Mouse (Mus musculus): ENCODE measurements at regions not wholly inside any gene's neighbourhood (a gene's known extent, or its start where the extent isn't known, plus 50 kb on each side); places are given as distances from the start of the nearest gene placed in this dataset.

DNA sequence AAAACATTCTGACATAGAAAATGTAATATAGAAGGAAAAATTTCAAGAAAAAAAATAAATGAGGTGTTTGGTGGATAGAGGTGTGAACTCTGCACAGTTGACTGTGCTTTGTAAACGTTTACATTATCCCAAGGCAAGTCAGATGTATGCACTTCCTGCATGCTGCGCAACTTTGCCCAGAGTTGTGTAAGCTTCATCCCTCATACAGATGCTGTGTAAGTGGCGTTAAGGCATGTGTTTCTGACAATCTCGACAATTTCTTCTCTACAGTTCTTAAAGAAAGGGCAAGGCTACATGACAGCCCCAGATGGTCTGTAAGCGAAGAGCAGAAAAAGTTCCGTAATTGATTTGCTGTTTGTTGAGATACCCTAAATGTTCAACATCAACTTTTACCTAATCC, 476.6 kb upstream of the Pitx2 start:
- ATAC-seq = no peak

GRCm38 (mm10) chr3:128720276-128720675, 479.4 kb upstream of the Pitx2 start:
- no peak for ATAC-seq

DNA sequence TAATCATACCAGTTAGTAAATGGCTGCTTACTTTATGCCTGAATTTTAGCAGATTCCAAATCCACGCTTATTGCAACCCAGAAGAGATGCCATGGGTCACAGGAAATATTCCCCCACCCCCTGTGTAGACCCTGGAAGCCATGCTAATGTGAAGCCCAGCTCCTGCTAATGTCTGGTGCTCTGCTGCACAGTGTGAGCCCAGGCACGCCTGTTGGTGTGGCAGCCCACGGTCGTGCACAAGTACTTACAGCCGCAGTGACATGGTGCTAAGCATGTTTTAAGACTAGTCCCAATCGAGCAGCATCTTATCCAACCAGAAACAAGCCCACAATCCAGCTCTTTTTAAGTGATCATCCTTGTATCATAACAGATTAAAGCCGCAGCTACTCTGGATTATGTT, 480.5 kb upstream of the Pitx2 start:
- ATAC-seq = no peak

GRCm38 (mm10) chr3:128707270-128707669, 492.4 kb upstream of the Pitx2 start:
- no peak for ATAC-seq

DNA sequence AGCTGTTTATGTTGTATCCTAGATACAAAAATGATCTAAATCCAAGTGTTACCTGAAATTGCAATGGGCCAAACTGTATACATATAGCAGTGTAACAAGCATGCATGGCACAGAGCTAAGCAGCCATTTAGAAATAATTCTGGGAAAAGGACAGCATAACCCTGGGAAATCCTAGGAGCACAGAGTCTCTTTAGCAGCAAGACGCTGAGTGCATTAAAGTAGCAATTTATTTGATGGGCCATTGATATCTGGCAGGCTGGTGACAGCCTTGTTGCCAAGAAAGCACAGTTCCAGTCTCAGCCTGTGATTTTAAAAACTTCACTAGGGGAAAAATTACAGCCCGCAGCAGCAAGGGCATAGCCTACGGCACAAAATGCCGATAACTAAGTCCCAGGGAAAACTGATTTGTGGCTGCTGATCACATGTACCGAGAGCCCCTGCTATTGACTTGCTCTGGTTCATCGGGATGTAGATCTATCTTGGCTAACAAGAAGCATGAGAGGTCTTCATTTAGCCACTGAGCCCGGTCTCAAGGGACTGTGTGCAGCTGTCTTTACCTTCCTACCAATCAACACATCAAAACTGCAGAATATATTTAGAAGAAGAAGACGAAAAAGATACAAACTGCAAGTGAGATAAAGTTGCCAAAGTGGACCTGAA, 531.1 kb upstream of the Pitx2 start:
- ATAC-seq = no peak

DNA sequence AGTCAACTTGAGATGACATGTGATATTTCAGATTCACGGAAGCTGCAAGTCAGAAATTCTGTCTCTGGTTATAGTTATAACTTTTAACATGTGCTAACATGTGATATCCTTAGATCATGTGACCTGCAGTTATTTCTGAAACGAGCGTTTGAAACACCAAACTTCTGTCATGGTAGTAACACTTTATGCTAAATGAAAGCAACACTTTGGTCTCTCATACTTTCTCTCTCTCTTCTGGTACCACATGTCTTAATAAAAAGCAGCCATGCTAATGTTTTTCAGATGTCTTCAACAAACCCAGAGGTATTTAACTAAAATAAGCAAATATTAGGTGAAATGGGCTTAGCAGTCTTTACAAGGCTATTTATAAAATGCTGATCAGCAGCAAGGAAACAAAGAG, 534.5 kb upstream of the Pitx2 start:
- no peak for ATAC-seq

- no peak for ATAC-seq
These were observed 562.5 kb upstream of the Pitx2 start for GRCm38 (mm10) chr3:128636960-128637755.

DNA sequence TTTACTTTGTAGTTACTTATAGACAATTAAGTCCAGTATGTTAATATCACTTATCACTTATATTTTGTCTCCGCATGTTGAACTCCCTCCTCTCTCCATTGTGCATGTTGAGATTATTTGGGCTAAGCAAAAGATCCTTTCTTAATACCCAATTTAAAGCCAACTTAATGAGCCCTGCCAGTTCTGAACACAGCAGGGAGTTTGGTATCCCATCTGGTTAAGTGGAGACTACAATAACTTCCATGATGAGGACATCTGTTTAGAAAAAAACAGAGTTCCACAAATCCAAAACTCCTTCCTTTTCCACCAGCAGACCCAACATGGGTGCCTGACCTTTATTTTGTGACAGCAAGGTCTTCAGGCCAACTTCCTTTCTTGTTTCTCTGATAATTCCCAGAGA, 572.0 kb upstream of the Pitx2 start:
- ATAC-seq = no peak

DNA sequence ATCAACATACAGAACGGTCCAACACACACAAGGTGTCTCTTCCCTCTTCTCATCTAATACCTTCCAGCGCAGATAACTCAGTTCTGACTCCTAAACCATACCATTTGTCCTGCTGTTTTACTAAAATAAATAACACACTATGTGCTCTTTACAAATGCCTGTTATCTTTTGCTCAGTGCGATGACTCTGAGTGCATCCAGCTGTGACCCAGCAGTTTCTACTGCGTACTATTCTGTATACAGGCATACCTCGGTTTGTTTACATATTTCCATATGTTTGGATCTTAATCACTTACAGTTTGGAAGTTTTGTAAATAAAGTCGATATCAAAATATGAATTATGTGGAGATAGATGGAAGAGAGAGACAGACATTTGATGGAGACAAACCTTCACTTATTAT, 583.0 kb upstream of the Pitx2 start:
- ATAC-seq = no peak

GRCm38 (mm10) chr3:128613657-128614056, 586.0 kb upstream of the Pitx2 start:
- ATAC-seq = no peak

GRCm38 (mm10) chr3:128610731-128611130, 588.9 kb upstream of the Pitx2 start:
- no peak for ATAC-seq

DNA sequence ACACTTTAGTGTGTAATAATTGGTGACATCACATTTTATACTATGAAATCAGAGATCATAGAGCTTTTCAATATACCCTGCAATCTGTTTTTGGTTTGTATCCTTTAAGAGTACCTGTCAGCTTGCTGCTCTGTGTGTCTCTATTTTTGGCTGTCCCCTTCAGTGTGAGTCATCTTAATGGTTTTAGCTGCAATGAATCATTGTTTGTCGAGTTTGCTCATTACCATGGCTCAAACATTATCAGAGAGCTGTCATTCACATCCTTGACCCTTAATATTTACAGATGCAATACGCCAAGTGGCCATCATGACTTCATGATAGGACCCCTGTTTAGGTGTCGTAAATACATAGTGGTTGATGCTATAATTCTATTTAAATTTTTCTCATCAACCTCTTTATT, 591.0 kb upstream of the Pitx2 start:
- no peak for ATAC-seq

DNA sequence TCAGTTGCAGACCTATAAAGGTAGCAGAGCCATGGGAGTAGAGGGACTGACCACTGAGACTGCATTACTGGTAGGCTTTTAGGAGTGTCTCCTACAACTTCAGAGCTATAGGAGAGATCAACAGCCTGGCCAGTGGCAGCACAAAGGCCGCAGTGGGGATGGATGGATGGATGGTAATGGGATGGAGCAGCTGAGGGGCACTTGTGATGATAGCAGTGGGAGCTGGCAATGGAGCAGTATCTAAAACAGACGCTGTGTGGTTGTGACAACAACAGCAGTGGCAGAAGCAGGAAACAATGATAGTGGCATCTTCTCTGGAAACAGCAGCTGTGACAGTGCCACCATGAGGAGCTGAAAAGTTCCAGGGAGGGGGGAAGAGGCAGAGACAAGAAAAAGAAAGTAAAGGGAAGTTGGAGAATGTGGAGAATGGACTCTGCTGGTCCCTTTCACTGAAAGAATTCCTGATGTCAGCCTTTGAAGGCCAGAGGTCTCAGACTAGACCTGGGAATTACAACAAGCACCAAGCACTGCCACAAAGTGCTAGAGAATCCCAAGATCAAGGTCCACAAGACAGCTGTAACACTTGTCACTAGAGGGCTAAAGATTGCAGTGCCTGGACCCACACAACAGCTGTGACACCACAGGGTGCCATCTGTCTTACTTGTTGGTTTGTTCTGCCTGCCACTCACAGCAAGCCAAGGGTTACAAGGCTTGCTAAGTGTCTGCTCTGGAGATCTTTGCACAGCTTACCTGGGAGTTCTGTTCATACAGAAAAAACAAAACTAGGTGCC, 624.1 kb upstream of the Pitx2 start:
- ATAC-seq = no peak

- ATAC-seq = no peak
These were observed 629.1 kb upstream of the Pitx2 start for GRCm38 (mm10) chr3:128570551-128570950.

DNA sequence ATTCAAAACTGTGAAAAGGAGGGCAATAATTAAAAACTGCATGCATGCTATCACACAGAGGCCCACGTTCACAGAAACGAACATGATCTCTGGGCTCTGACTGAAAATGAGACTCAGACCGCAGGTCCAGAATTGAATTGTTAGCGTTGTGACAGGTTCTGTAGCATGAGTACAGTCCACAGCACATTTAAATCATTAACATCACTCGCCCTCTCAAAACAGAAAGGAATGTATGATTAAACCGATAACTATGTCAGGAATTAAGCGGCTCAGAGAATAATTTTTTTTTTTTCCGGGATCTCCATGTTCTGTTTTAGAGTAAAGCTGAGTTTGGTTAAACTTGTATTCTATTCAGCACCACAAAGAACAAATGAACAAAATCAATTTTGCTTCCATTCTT, 634.3 kb upstream of the Pitx2 start:
- ATAC-seq = no peak

GRCm38 (mm10) chr3:128546416-128547327, 650.5 kb upstream of the Fam241a start:
- ATAC-seq = no peak

- no peak for ATAC-seq
These were observed 629.3 kb upstream of the Fam241a start for GRCm38 (mm10) chr3:128525427-128525826.

DNA sequence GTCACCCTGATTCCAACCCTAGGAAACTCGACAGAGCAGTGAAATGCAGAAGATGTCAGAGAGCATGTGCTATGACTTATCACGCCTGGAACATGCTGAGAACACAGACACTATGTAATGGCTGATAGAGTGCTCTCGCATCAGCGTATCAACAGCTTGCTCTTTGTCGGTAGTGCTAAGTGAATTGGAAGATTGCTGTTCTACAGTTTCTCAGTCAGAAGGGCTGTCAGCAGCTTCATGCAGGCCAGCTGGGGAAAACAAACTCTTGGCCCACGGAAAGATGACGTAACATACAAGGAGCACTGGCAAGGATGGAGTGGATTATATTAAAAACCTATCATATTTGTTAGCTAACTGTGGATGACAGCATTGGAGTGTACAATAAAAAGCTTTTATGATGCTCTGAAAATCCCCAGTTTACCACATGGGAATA, 624.6 kb upstream of the Fam241a start:
- no peak for ATAC-seq

GRCm38 (mm10) chr3:128519913-128520316, 623.8 kb upstream of the Fam241a start:
- ATAC-seq = no peak

DNA sequence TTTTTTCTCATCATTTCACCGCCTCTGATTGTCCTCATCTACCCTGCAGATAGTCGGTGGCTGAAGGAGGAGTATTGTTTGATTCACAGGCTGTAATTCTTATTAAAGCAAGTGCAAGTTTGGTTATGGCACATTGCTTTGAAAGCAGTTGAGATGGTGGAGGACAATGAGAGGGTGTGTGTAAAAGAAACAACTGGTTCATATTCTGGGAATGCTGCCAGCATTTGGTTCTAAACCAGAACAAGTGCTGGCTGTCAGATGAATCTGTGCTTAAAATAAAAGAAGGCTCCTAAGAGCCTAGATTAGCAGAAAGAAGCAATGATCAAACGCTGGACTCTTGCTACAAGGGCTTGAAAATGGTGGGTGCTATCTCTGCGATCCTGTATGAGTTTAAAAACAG, 622.7 kb upstream of the Fam241a start:
- no peak for ATAC-seq

GRCm38 (mm10) chr3:128471111-128471510, 575.0 kb upstream of the Fam241a start:
- no peak for ATAC-seq

DNA sequence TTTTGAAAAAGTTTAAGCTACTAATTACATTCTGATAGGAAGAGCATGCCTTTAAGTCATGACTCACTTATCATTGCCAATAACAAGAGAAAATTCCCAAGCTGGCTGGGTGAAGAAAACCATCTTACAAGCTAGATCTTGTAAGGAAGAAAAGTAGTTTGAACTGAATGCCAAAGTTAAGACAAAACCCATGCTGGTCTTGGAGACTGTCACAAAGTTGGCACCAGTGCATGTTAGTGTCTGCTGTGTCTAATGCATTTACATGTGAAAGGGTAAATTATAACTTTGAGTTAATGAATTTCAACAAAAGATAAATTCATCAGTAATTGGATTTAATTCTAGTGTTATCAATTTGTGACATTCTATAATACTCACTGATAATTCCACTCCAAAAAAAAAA, 533.6 kb upstream of the Fam241a start:
- ATAC-seq = no peak

DNA sequence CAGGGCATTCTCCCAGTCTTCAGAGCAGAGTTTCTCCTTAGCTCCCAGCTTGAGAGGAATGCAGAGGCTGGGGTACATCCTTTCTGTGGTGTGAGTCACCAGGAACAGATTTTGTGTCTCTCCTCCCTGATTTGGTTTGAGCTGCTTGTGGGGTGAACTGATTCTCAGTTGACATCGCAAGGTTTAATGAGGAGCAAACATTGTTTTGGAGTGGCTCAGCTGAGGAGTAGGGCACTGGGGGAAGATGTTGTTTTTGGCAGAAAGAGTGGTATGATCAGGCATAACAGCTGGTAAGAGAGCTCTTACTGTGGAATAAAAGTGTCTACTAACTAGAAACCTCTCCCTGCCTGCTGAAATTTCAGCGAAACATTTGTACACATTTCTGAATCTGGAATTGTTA, 519.4 kb upstream of the Fam241a start:
- ATAC-seq = no peak

Measured in CD4-positive, CD25-positive, alpha-beta regulatory T cell, adult 4 months (primary cell).